Mouse (Mus musculus) G1E (cell line): ENCODE measurements around the gene Ctcf.

Experiments used
- CTCF ChIP-seq: IDR thresholded peaks from 2 replicates; pipeline ENCODE4 v1.5.1; 2012; ENCODE audit warnings: low read depth, low read length, inconsistent platforms, mixed read lengths
- GATA2 ChIP-seq: IDR thresholded peaks from 2 replicates; pipeline ENCODE4 v1.6.1; 2012; ENCODE audit warnings: low read depth, low read length, inconsistent platforms, borderline replicate concordance

DNA sequence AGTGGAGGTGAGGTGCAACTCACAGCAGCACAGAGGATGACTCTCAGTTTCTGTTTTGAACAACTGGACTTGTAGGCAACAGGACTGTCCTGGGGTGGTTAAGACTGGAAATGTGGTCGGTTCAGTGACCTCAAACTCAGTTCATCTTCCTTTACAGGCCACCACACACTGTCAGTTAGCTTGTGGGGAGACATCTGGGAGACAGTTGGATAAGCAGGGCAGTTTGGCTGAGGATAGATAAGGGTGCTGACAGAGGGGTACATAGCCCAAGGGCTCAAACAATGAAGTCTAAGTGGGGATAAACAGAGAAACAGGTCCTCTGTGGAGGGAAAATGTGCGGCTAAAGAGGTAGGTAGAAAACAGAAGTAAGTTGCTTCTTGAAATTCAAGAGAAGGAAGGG is 27.0 kb upstream of the Ctcf start:
- no peak for TF ChIP-seq GATA2
- no peak for TF ChIP-seq CTCF
